Comparison of ENCODE assay signal across 15 mouse cellular contexts in genomic region chr10:117544680-117545546, GRCm38 (mm10).
DNase-seq lines count a peak whose midpoint lies in the region; ATAC-seq and TF ChIP-seq lines count a peak whose summit lies in the region.
"Had no signal": no experiment of that assay in that cellular context is flagged by ENCODE, and none has a peak within 500 bp of the region (broad histone marks: within the 10 kb centered on the region; RNA-seq: fewer than 3 reads in every experiment).

No protein-coding gene starts in this region.

- H3K27me3 ChIP-seq in forebrain, embryonic 16.5 days (replicated peaks; ENCODE audit: control insufficient read depth, insufficient read depth, low read length): no peaks in the 10 kb centered on the region
- H3K27me3 ChIP-seq in forebrain, embryonic 15.5 days: no peaks in the 10 kb centered on the region
- no peaks in the 10 kb centered on the region for H3K27me3 ChIP-seq in lung, postnatal 0 days (replicated peaks; ENCODE audit: insufficient read depth, low read length)
- no peaks in the 10 kb centered on the region for H3K27me3 ChIP-seq in limb, embryonic 13.5 days
- H3K27me3 ChIP-seq in neural tube, embryonic 14.5 days (ENCODE audit: control insufficient read depth, insufficient read depth, low read length): no peaks in the 10 kb centered on the region
- H3K27me3 ChIP-seq: heart, embryonic 15.5 days had no signal

- H3K4me1 ChIP-seq in forebrain, embryonic 16.5 days (replicated peaks; ENCODE audit: control insufficient read depth, insufficient read depth, low read length): no peaks in the 10 kb centered on the region
- H3K4me1 ChIP-seq in forebrain, embryonic 15.5 days: no peaks in the 10 kb centered on the region
- H3K4me1 ChIP-seq in lung, postnatal 0 days (ENCODE audit: insufficient read depth, low read depth, low read length): no peaks in the 10 kb centered on the region
- peaks cover 23% of the 10 kb centered on the region for H3K4me1 ChIP-seq in limb, embryonic 13.5 days
- no peaks in the 10 kb centered on the region for H3K4me1 ChIP-seq in neural tube, embryonic 14.5 days (ENCODE audit: control insufficient read depth, insufficient read depth, low read length)
- H3K4me1 ChIP-seq: heart, embryonic 15.5 days had no signal

- WGBS in forebrain, embryonic 16.5 days: 38% methylated on average over 15 of the region's 15 CpGs
- 39% methylated on average over 15 of the region's 15 CpGs for WGBS in forebrain, embryonic 15.5 days
- 73% methylated on average over 15 of the region's 15 CpGs for WGBS in lung, postnatal 0 days
- 58% methylated on average over 15 of the region's 15 CpGs for WGBS in limb, embryonic 13.5 days
- WGBS in neural tube, embryonic 14.5 days: 41% methylated on average over 15 of the region's 15 CpGs

- no peak for TF ChIP-seq CTCF in lung, postnatal 0 days (IDR thresholded peaks at IDR 0.05)

- H3K4me3 ChIP-seq in forebrain, embryonic 16.5 days (replicated peaks; ENCODE audit: low read length): no peak overlapping the region
- H3K4me3 ChIP-seq in forebrain, embryonic 15.5 days: no peak overlapping the region
- H3K4me3 ChIP-seq in lung, postnatal 0 days (ENCODE audit: low read depth, low read length): no peak overlapping the region
- H3K4me3 ChIP-seq in limb, embryonic 13.5 days: no peak overlapping the region
- no peak overlapping the region for H3K4me3 ChIP-seq in neural tube, embryonic 14.5 days (ENCODE audit: low read depth, low read length)
- H3K4me3 ChIP-seq: heart, embryonic 15.5 days had no signal

- no peak for TF ChIP-seq EP300 in lung, postnatal 0 days (IDR thresholded peaks at IDR 0.05)

- no peak overlapping the region for H3K9ac ChIP-seq in forebrain, embryonic 16.5 days (replicated peaks; ENCODE audit: low read depth, low read length)
- H3K9ac ChIP-seq in forebrain, embryonic 15.5 days (replicated peaks): no peak overlapping the region
- no peak overlapping the region for H3K9ac ChIP-seq in lung, postnatal 0 days (replicated peaks; ENCODE audit: low read depth)
- 0 out of 2 replicates have a peak overlapping the region, but pooled peaks have one; percentile 15 for H3K9ac ChIP-seq in limb, embryonic 13.5 days
- no peak overlapping the region for H3K9ac ChIP-seq in neural tube, embryonic 14.5 days (replicated peaks; ENCODE audit: low read depth, low read length)
- H3K9ac ChIP-seq: heart, embryonic 15.5 days; liver, embryonic 14.5 days had no signal

- peak; percentile 23 for DNase-seq in lung, postnatal 0 days (ENCODE audit: low spot score)
- no peak for DNase-seq in lung, postnatal 25 days (ENCODE audit: low spot score)
- no peak for DNase-seq in T-cell, adult 2 months (ENCODE audit: low spot score)
- DNase-seq in heart, adult 11 months: no peak
- DNase-seq: adrenal gland, postnatal 14 days; B cell, adult 2 months; cerebellum, adult 8-10 months; right cerebral cortex, postnatal 25 days had no signal

- peak overlapping the region; percentile 6; the same call in 1 of the 2 replicates for H3K4me2 ChIP-seq in forebrain, embryonic 16.5 days (ENCODE audit: low read length)
- H3K4me2 ChIP-seq in forebrain, embryonic 15.5 days (replicated peaks): no peak overlapping the region
- no peak overlapping the region for H3K4me2 ChIP-seq in lung, postnatal 0 days (replicated peaks; ENCODE audit: low read depth, low read length)
- 0 out of 2 replicates have a peak overlapping the region, but pooled peaks have one; percentile 17 for H3K4me2 ChIP-seq in limb, embryonic 13.5 days (replicated peaks)
- H3K4me2 ChIP-seq in neural tube, embryonic 14.5 days (ENCODE audit: low read depth, low read length): 0 out of 2 replicates have a peak overlapping the region, but pooled peaks have one; percentile 16
- H3K4me2 ChIP-seq: heart, embryonic 15.5 days had no signal

- H3K36me3 ChIP-seq in forebrain, embryonic 16.5 days (ENCODE audit: control insufficient read depth, insufficient read depth): no peaks in the 10 kb centered on the region
- no peaks in the 10 kb centered on the region for H3K36me3 ChIP-seq in forebrain, embryonic 15.5 days
- no peaks in the 10 kb centered on the region for H3K36me3 ChIP-seq in lung, postnatal 0 days (ENCODE audit: insufficient read depth, low read length)
- H3K36me3 ChIP-seq in limb, embryonic 13.5 days: no peaks in the 10 kb centered on the region
- no peaks in the 10 kb centered on the region for H3K36me3 ChIP-seq in neural tube, embryonic 14.5 days (ENCODE audit: control insufficient read depth, insufficient read depth, low read length)
- H3K36me3 ChIP-seq: heart, embryonic 15.5 days had no signal

- no peaks in the 10 kb centered on the region for H3K9me3 ChIP-seq in forebrain, embryonic 16.5 days (ENCODE audit: control insufficient read depth, low read length)
- no peaks in the 10 kb centered on the region for H3K9me3 ChIP-seq in forebrain, embryonic 15.5 days
- no peaks in the 10 kb centered on the region for H3K9me3 ChIP-seq in lung, postnatal 0 days (ENCODE audit: low read length)
- H3K9me3 ChIP-seq in limb, embryonic 13.5 days: no peaks in the 10 kb centered on the region
- H3K9me3 ChIP-seq in neural tube, embryonic 14.5 days (ENCODE audit: control insufficient read depth, low read length): no peaks in the 10 kb centered on the region
- H3K9me3 ChIP-seq: heart, embryonic 15.5 days had no signal

- no peak overlapping the region for H3K27ac ChIP-seq in forebrain, embryonic 16.5 days (ENCODE audit: low read length)
- H3K27ac ChIP-seq in forebrain, embryonic 15.5 days (replicated peaks): no peak overlapping the region
- no peak overlapping the region for H3K27ac ChIP-seq in lung, postnatal 0 days (ENCODE audit: low read length)
- no peak overlapping the region for H3K27ac ChIP-seq in limb, embryonic 13.5 days
- no peak overlapping the region for H3K27ac ChIP-seq in neural tube, embryonic 14.5 days (ENCODE audit: low read depth, low read length)
- H3K27ac ChIP-seq: heart, embryonic 15.5 days; liver, embryonic 14.5 days; stomach, postnatal 0 days had no signal

- ATAC-seq in forebrain, embryonic 16.5 days: no peak
- ATAC-seq in forebrain, embryonic 15.5 days (replicated peaks): no peak
- no peak for ATAC-seq in lung, postnatal 0 days
- peak; percentile 62; the same call in 1 of the 2 replicates for ATAC-seq in limb, embryonic 13.5 days (ENCODE audit: low FRiP score, low read depth)
- no peak for ATAC-seq in neural tube, embryonic 14.5 days (ENCODE audit: low read depth)

Comparison
In these comparisons a context has a peak if more than half of its experiments do, and no peak if none do; other contexts are left out.
1. H3K4me2 ChIP-seq: peak in forebrain, embryonic 16.5 days (single experiment), limb, embryonic 13.5 days (single experiment) and neural tube, embryonic 14.5 days (single experiment); none in forebrain, embryonic 15.5 days (single experiment) and lung, postnatal 0 days (single experiment).